Mouse (Mus musculus) midbrain, embryonic 16.5 days (tissue): Measurements from ENCODE around the gene Ogg1. TPM values are rescaled to one million over a fixed set of nuclear protein-coding genes. Genes with fewer than 3 reads are reported as not detected.

Experiments
- ATAC-seq: fragments of 200-750 bp; cut with Nextera tagmentation; 2 replicates; pipeline ENCODE4 v1.8.0; 2017; ENCODE audit warnings: moderate TSS enrichment
- H3K27ac ChIP-seq: fragments of 300-500 bp; sonication (generic); 2 replicates; pipeline ENCODE4 v1.5.1; 2014; ENCODE audit warnings: mild to moderate bottlenecking, low read length, mixed read lengths
- H3K27me3 ChIP-seq: fragments of 300-500 bp; sonication (generic); 2 replicates; pipeline ENCODE4 v1.6.1; 2014; ENCODE audit warnings: low read depth, low read length, mixed read lengths; ENCODE audit not compliant: control insufficient read depth, insufficient read depth
- H3K36me3 ChIP-seq: fragments of 300-500 bp; sonication (generic); 2 replicates; pipeline ENCODE4 v1.6.1; 2014; ENCODE audit warnings: mild to moderate bottlenecking, low read length, moderate library complexity, mixed read lengths; ENCODE audit not compliant: control insufficient read depth, insufficient read depth
- H3K4me1 ChIP-seq: fragments of 300-500 bp; sonication (generic); 2 replicates; pipeline ENCODE4 v1.6.1; 2014; ENCODE audit warnings: mild to moderate bottlenecking, low read length, mixed read lengths; ENCODE audit not compliant: control insufficient read depth, insufficient read depth
- H3K4me2 ChIP-seq: fragments of 300-500 bp; sonication (generic); 2 replicates; pipeline ENCODE4 v1.6.1; 2014; ENCODE audit warnings: mild to moderate bottlenecking, low read length, mixed read lengths
- H3K4me3 ChIP-seq: fragments of 300-500 bp; sonication (generic); 2 replicates; pipeline ENCODE4 v1.5.1; 2014; ENCODE audit warnings: low read depth, mild to moderate bottlenecking, low read length, moderate library complexity, mixed read lengths
- H3K9ac ChIP-seq: fragments of 300-500 bp; sonication (generic); 2 replicates; pipeline ENCODE4 v1.6.1; 2014; ENCODE audit warnings: low read depth, low read length, mixed read lengths
- H3K9me3 ChIP-seq: fragments of 300-500 bp; sonication (generic); replicated peaks from 2 replicates; pipeline ENCODE4 v1.6.1; 2014; ENCODE audit warnings: mild to moderate bottlenecking, low read length, mixed read lengths; ENCODE audit not compliant: control insufficient read depth, poor library complexity, severe bottlenecking
- WGBS: fragments of 180-500 bp; shearing (Covaris S2); extraction: QIAGEN DNeasy Blood & Tissue Kit; methylation state at CpG from one replicate; pipeline ENCODE4 v1.1.7; 2014; 5-methylcytosine and 5-hydroxymethylcytosine counted together
- polyA plus RNA-seq: library from polyadenylated mRNA; unstranded; fragments of >200 nt; fragmentation: Nextera tagmentation; extraction: Ambion mirVana; gene quantifications from 2 replicates; pipeline ENCODE4 v1.2.1, GENCODE M21; 2015

The Ogg1 gene
- polyA plus RNA-seq, 1 experiment from 2014 or later, result 7.0 TPM

DNA sequence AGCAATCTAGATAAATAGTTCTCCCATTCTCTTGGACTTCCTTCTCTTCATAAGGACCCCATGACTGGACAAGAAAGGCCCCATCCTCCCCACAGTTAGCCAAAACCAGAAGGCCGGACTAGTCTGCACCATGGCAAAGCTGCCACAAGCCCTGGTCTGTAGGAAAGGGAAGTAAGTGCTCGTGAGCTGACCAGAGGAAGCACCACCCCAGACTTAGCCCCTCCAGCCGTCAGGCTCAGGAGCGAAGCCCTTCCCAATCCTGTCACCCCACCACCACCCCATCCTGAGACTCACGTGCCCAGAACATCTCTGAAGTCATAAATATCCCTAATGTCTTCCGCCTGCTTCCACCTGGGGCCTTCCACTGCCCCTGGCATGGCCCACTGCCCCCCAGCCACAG, 14.8 kb downstream of the Ogg1 start:
- no peak for ATAC-seq
- H3K4me3 ChIP-seq, result peak overlapping the region; percentile 1; the same call in 1 of the 2 replicates
- peak overlapping the region; percentile 17; the same call in 1 of the 2 replicates for H3K27ac ChIP-seq
- H3K9me3 ChIP-seq, result no peaks in the 10 kb centered on the region
- peaks cover 18% of the 10 kb centered on the region for H3K4me1 ChIP-seq
- peak overlapping the region; percentile 78 for H3K4me2 ChIP-seq
- no peaks in the 10 kb centered on the region; the same call in none of the 2 replicates for H3K36me3 ChIP-seq
- no peaks in the 10 kb centered on the region for H3K27me3 ChIP-seq
- 0 out of 2 replicates have a peak overlapping the region, but pooled peaks have one; percentile 8 for H3K9ac ChIP-seq
- 90% methylated on average over 6 of the region's 6 CpGs for WGBS

DNA sequence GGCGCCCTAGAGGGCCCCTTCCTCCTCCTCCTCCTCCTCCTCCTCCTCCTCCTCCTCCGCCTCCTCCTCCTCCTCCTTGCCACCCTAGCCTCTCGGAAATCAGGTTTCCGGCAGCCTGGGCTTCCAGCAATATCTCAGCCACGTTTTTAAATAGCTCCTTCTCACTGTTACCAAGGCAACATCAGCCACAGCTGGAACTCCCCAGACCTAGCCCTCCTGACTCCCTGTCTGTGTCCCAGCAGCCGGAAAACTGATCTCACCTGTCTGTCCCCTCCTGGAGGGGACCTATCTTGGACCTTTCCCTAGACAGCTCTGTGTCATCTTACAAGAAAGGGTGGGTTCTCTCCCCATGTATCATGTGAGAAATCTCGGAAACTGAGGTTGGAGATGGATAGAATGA, 15.5 kb downstream of the Ogg1 start:
- Histone ChIP-seq H3K27ac (peak overlapping the region; percentile 35), H3K36me3 (no peaks in the 10 kb centered on the region; the same call in none of the 2 replicates), H3K4me3 (peak overlapping the region; percentile 67), H3K9ac (peak overlapping the region; percentile 52), H3K27me3 (no peaks in the 10 kb centered on the region), H3K4me1 (peaks cover 18% of the 10 kb centered on the region), H3K4me2 (peak overlapping the region; percentile 78), H3K9me3 (no peaks in the 10 kb centered on the region)
- 49% methylated on average over 4 of the region's 7 CpGs for WGBS
- ATAC-seq, result peak; percentile 54; the same call in 1 of the 2 replicates

DNA sequence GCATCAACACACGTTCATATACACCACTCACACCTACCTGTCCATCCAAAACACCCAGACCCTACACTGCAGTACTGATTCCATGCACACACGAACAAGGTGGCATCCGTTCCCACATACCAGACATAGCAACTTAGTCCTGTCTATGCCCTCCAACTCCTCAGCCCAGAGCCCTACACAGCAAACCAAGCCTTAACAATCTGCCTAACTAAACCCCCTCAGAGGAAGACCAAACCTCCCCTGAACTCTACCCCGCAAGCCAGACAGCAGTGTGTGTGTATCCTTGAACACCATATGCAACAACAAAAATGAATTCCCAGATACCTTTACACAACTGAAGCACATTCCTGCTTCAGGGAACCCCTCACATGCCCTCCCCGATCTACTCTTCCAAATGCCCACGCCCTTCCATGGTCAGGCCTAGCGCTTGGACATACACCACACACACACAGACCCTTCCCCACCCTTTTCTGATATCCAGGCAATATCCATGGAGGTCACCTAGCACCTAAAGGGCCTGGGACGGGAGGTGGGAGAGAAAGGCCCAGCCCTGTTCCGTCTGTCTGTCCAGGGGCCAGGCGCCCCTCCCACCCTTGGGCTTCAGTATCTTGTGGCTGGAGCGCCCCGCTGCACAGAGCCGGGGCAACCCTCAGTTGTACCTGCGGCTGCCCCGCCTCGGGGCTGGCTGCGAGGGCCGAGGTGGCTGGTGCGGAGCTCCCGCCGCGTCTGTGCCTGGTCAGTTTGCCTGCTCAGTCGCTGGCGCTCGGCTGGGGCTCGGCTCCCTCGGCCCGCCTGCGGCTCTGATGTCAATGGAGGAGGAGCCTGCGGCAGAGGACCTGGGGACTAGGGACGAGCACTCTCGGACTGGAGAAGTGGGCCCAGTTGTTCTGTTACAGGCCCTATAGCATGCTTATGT, 16.7 kb downstream of the Ogg1 start, which contains the start of gene Camk1:
Gene Camk1, minus strand, starts transcription at position 808 of the 916 bp plus-strand sequence.
- peak; percentile 79 for ATAC-seq
- peak within 1 kb of the TSS; percentile 91 for H3K9ac ChIP-seq
- H3K27ac ChIP-seq, result peak within 1 kb of the TSS; percentile 65
- no peaks in the 10 kb centered on the region; the same call in 1 of the 2 replicates for H3K36me3 ChIP-seq
- no peaks in the 10 kb centered on the region for H3K9me3 ChIP-seq
- peak within 1 kb of the TSS; percentile 78 for H3K4me2 ChIP-seq
- peak within 1 kb of the TSS; percentile 67 for H3K4me3 ChIP-seq
- WGBS, result 18% methylated on average over 28 of the region's 32 CpGs
- no peaks in the 10 kb centered on the region for H3K27me3 ChIP-seq
- peaks cover 18% of the 10 kb centered on the region for H3K4me1 ChIP-seq

DNA sequence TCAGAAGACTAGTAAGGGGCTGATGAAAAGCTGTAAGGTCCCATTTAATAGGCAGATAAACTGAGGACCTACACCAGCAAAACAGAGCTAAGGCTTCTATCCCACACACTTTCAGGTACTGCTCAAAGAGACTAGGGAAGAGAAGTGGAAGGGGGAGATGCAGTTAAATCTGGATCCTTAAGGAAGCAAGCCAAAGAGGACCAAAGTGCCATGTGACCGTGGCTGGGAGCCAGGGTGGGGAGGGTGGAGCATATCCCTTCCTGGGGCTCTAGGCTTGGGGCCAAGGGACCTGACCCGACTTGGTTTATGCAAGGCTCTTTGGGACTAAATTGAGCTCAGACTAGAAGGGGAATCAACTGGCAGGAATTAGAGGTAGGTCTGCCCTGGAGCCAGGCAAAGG, 17.5 kb downstream of the Ogg1 start:
- H3K27me3 ChIP-seq, result no peaks in the 10 kb centered on the region
- WGBS, result 49% methylated on average over 2 of the region's 2 CpGs
- peak overlapping the region; percentile 78 for H3K4me2 ChIP-seq
- no peaks in the 10 kb centered on the region for H3K9me3 ChIP-seq
- no peak overlapping the region for H3K27ac ChIP-seq
- 0 out of 2 replicates have a peak, but pooled peaks have one; percentile 18 for ATAC-seq
- H3K9ac ChIP-seq, result peak overlapping the region; percentile 91
- H3K4me3 ChIP-seq, result peak overlapping the region; percentile 67; the same call in 1 of the 2 replicates
- H3K36me3 ChIP-seq, result no peaks in the 10 kb centered on the region; the same call in 1 of the 2 replicates
- H3K4me1 ChIP-seq, result peaks cover 18% of the 10 kb centered on the region

DNA sequence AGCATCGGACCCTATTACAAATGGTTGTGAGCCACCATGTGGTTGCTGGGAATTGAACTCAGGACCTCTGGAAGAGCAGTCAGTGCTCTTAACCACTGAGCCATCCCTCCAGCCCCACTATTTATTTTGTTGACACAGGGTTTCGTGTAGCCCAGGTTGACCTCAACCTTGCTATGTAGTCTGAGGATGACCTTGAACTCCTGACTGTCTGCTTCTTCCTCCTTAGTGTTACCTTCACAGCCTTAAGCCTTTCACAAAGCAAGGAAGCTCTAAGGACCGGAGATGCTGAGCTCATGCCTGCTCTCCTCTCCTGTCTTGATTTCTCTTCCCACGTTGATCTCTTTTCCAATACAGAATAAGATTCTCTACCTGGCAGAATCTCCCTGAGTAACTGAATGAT, 20.1 kb downstream of the Ogg1 start:
- Histone ChIP-seq H3K4me2 (no peak overlapping the region), H3K4me3 (no peak overlapping the region), H3K36me3 (no peaks in the 10 kb centered on the region), H3K27me3 (no peaks in the 10 kb centered on the region), H3K9me3 (no peaks in the 10 kb centered on the region), H3K27ac (no peak overlapping the region), H3K4me1 (peaks cover 12% of the 10 kb centered on the region), H3K9ac (no peak overlapping the region)
- WGBS, result 81% methylated on average over 4 of the region's 4 CpGs
- ATAC-seq, result no peak

DNA sequence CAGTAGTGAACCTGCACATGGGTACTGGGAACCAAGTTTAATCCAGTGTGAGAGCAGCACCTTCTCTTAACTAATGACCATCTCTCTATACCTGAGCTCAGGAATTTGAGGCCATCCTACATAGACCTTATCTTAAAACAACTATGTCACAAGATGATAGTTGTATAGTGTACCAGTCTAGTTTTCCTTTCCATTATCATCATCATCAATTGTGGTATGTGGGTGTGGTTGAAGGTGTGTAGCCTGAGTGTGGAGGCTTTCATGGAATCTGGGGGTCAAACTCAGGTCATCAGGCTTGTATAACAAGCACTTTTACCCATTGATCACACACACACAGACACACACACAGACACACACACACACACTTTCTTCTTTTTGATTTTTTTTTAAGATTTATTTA, 23.8 kb downstream of the Ogg1 start:
- Histone ChIP-seq H3K27me3 (no peaks in the 10 kb centered on the region), H3K4me3 (no peak overlapping the region), H3K27ac (no peak overlapping the region), H3K36me3 (no peaks in the 10 kb centered on the region), H3K4me1 (no peaks in the 10 kb centered on the region), H3K9ac (no peak overlapping the region), H3K4me2 (no peak overlapping the region), H3K9me3 (no peaks in the 10 kb centered on the region)
- ATAC-seq, result no peak

DNA sequence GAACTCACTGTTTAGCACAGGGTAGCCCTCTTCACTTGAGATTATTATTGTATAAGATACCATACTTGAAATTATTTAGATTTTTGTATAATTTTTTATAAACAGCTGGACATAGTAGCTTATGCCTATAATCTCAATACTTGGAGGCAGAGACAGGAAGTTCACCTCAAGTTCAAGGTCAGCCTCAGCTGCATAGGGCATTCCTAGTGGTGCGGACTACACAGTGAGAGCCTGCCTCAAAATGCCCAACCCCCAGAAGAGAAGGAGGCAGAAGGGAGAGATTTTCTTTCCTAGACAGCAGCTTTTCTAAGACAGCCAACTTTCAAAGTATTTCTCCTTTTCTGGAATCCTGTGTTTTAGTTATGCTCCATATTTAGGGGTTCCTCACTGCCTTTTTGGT, 24.4 kb downstream of the Ogg1 start:
- Histone ChIP-seq H3K9ac (no peak overlapping the region), H3K4me3 (no peak overlapping the region), H3K4me2 (no peak overlapping the region), H3K36me3 (no peaks in the 10 kb centered on the region), H3K27me3 (no peaks in the 10 kb centered on the region), H3K4me1 (no peaks in the 10 kb centered on the region), H3K9me3 (no peaks in the 10 kb centered on the region), H3K27ac (no peak overlapping the region)
- ATAC-seq, result no peak
- 90% methylated on average over 1 of the region's 1 CpGs for WGBS

DNA sequence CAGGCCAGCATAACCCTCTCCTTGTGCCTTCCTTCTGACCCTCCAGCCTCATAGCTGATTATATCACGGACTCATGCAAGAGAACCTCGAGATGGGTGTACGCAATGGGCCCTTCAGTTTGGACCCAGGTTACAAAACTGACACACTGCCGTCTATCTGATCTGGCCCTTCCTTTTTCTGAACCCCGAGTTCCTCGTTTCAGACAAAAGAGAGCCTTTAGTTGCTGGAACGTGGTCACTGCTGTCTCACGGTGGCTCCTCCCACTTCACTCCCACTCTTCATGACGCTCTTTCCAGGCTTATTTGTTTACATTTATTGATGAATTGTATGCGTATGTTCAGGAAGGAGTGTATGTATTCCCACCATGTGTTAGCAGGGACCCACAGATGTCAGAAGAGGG, 24.9 kb downstream of the Ogg1 start:
- H3K4me2 ChIP-seq, result no peak overlapping the region
- H3K27me3 ChIP-seq, result no peaks in the 10 kb centered on the region
- no peak overlapping the region for H3K4me3 ChIP-seq
- ATAC-seq, result no peak
- WGBS, result 66% methylated on average over 10 of the region's 10 CpGs
- H3K27ac ChIP-seq, result no peak overlapping the region
- H3K9me3 ChIP-seq, result no peaks in the 10 kb centered on the region
- H3K9ac ChIP-seq, result no peak overlapping the region
- H3K36me3 ChIP-seq, result no peaks in the 10 kb centered on the region
- H3K4me1 ChIP-seq, result no peaks in the 10 kb centered on the region

DNA sequence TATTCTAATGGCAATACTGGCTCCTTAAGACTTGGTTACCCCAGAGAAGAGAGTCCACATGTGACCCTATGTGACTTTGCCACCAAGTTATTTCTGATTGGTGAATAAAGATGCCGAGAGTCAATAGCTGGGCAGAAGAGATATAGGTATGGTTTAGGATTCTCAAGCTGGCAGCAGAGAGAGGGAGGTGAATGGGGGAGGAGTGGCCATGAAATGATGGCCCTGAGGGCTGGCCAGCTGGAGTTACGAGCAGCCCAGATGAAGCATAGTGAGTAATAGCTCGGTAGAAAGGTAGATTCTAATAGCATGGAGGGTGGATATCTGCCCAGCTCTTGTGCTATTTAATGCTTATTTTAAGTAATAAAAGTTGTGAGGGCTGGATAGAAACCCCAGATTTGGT, 26.0 kb downstream of the Ogg1 start:
- WGBS, result 83% methylated on average over 3 of the region's 3 CpGs
- Histone ChIP-seq H3K4me3 (no peak overlapping the region), H3K9ac (no peak overlapping the region), H3K4me1 (no peaks in the 10 kb centered on the region), H3K27ac (no peak overlapping the region), H3K4me2 (no peak overlapping the region), H3K36me3 (no peaks in the 10 kb centered on the region), H3K27me3 (no peaks in the 10 kb centered on the region), H3K9me3 (no peaks in the 10 kb centered on the region)
- no peak for ATAC-seq
